Mouse (Mus musculus) myocyte (in vitro differentiated cells): ENCODE data around the gene Adamts4.

Source experiments
- CEBPB ChIP-seq: IDR thresholded peaks from 2 replicates; pipeline ENCODE4 v1.6.1; 2011; ENCODE audit warnings: mild to moderate bottlenecking, moderate library complexity; ENCODE audit not compliant: poor library complexity, insufficient read depth, severe bottlenecking
- E2F4 ChIP-seq: IDR thresholded peaks from one replicate; pipeline ENCODE4 v1.6.1; 2011; ENCODE audit warnings: mild to moderate bottlenecking, control low read depth, moderate library complexity; ENCODE audit not compliant: insufficient read depth
- MAX ChIP-seq: IDR thresholded peaks from one replicate; pipeline ENCODE4 v1.6.1; 2011; ENCODE audit warnings: low read depth, mild to moderate bottlenecking, control low read depth
- MYOD1 ChIP-seq, 3 experiments: IDR thresholded peaks; one replicate each; pipeline ENCODE4 v1.6.1; 2011; ENCODE audit warnings: control low read depth in 2 of 3, low read depth in 2 of 3, mild to moderate bottlenecking in 2 of 3, moderate library complexity in 1 of 3; ENCODE audit not compliant: insufficient read length in 2 of 3, control insufficient read depth in 1 of 3
- MYOG ChIP-seq, 3 experiments: IDR thresholded peaks; one replicate each; pipeline ENCODE4 v1.6.1; 2011; ENCODE audit warnings: control low read depth in 2 of 3, low read depth in 2 of 3, mild to moderate bottlenecking in 2 of 3; ENCODE audit not compliant: insufficient read length in 2 of 3, control insufficient read depth in 1 of 3, insufficient read depth in 1 of 3
- POLR2A ChIP-seq: IDR thresholded peaks from one replicate; pipeline ENCODE4 v1.6.1; 2011; ENCODE audit warnings: low read depth, mild to moderate bottlenecking, control low read depth, moderate library complexity; ENCODE audit not compliant: insufficient read length
- POLR2AphosphoS2 ChIP-seq: IDR thresholded peaks from one replicate; pipeline ENCODE4 v1.6.1; 2011; ENCODE audit warnings: low read depth, control low read depth; ENCODE audit not compliant: insufficient read length
- REST ChIP-seq: IDR thresholded peaks from one replicate; pipeline ENCODE4 v1.6.1; 2011; ENCODE audit warnings: mild to moderate bottlenecking, control low read depth, moderate library complexity; ENCODE audit not compliant: insufficient read depth, insufficient read length
- SRF ChIP-seq: IDR thresholded peaks from one replicate; pipeline ENCODE4 v1.6.1; 2011; ENCODE audit warnings: low read depth; ENCODE audit not compliant: control insufficient read depth, insufficient read length
- TCF12 ChIP-seq: IDR thresholded peaks from one replicate; pipeline ENCODE4 v1.6.1; 2011; ENCODE audit warnings: mild to moderate bottlenecking, control low read depth; ENCODE audit not compliant: poor library complexity, insufficient read depth, severe bottlenecking
- TCF3 ChIP-seq: IDR thresholded peaks from one replicate; pipeline ENCODE4 v1.6.1; 2011; ENCODE audit warnings: low read depth, control low read depth; ENCODE audit not compliant: insufficient read length
- USF1 ChIP-seq: IDR thresholded peaks from one replicate; pipeline ENCODE4 v1.6.1; 2011; ENCODE audit warnings: low read depth, mild to moderate bottlenecking, control low read depth, moderate library complexity

DNA sequence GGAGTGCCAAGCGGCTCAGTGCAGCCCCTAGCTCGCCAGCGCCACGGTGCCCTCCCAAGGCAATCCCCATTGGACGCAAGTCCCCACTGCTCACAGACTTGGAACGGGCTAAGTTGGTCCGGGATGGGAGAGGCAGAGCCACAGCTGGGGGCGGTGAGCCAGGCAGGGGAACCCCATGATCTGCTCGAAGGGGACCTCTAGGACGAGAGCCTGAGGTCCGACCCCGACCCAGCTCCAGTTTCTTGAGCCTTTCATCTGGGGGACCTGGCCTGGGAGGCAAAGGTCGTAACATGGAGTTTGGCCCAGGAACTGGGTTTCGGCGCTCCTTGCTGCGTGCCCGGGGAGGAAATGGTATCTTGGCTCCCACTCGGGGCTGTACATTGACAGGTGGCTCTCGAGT is 36.3 kb downstream of the Adamts4 start:
- no peak for TF ChIP-seq POLR2A
- TF ChIP-seq E2F4 = no peak
- TF ChIP-seq MYOG (IDR thresholded peaks at IDR 0.05; ENCODE audit: control insufficient read depth in 1 of 3, insufficient read depth in 1 of 3, insufficient read length in 2 of 3, low read depth in 2 of 3) = no peak
- TF ChIP-seq POLR2AphosphoS2 = no peak
- no peak for TF ChIP-seq MAX
- TF ChIP-seq USF1 = no peak
- TF ChIP-seq TCF12 = no peak
- TF ChIP-seq TCF3 = no peak
- TF ChIP-seq MYOD1 (IDR thresholded peaks at IDR 0.05; ENCODE audit: control insufficient read depth in 1 of 3, insufficient read length in 2 of 3, low read depth in 2 of 3) = no peak
- TF ChIP-seq REST = no peak
- no peak for TF ChIP-seq CEBPB
- TF ChIP-seq SRF = no peak
